Mouse (Mus musculus) heart, postnatal 10 days (tissue): ENCODE data around the gene Psme2b. TPM values are rescaled to one million over a fixed set of nuclear protein-coding genes. Genes with fewer than 3 reads are reported as not detected.
"Not testable (repeated sequence)": the region's sequence is repeated elsewhere in the genome, so short reads cannot be mapped to it uniquely, and the experiment has no call there.

ENCODE experiments used
- DNase-seq, 2 experiments: peaks; one replicate each; pipeline ENCODE4 v3.0.0; 2021
- intact Hi-C: fragments of 180-260 bp; cut with DNase I; formaldehyde crosslinking; loops from one replicate; pipeline ENCODE4 v1.15.1; 2025
- total RNA-seq, 2 experiments: library from RNA; stranded (reverse); gene quantifications; 2 replicates each; pipeline ENCODE4 v1.2.3; 2021

Psme2b gene
- 1 to 10 TPM; 2.4 to 3.6 TPM for total RNA-seq

DNA sequence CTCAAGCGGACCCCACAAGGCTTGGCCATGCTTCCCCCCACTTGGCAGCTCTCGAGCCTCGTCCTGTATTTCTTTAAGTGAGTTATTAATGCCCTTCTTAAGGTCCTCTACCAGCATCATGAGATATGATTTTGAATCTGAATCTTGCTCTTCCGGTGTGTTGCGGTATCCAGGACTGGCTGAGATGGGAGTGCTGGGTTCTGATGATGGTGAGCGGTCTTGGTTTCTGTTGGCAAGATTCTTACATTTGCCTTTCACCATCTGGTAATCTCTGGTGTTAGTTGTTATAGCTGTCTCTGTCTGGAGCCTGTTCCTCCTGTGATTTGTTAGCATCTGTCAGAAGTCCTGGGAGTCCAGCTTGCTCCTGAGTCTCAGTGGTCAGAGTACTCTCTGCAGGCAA is at the start of gene Psme2b:
Gene Psme2b (minus strand): TSS at position 101 of the 400 bp plus-strand sequence.
- DNase-seq, intact Hi-C loops: not testable (repeated sequence)

DNA sequence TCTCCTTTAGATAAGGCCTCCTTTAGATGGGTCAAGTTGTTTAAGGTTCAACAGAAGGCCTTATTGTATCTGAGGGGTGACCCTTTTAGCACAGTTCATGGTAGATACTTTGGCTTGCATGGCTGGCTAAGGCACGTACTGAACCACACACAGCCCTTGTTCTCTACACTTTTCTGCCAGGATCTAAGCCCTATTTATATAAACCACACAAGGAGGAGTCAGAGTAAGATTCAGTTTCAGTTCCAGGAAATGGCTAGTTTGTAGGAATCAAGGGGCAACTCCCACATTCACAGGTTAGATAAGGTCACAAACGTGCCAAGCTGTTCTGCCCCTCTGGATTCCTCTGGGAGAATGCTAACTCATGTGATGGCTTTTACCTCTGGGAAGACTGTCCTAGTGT is 48.0 kb upstream of the Psme2b start, which contains the start of gene Tgtp1:
Gene Tgtp1 (minus strand): TSS at position 155 of the 400 bp plus-strand sequence.
- intact Hi-C loops, DNase-seq: not testable (repeated sequence)

DNA sequence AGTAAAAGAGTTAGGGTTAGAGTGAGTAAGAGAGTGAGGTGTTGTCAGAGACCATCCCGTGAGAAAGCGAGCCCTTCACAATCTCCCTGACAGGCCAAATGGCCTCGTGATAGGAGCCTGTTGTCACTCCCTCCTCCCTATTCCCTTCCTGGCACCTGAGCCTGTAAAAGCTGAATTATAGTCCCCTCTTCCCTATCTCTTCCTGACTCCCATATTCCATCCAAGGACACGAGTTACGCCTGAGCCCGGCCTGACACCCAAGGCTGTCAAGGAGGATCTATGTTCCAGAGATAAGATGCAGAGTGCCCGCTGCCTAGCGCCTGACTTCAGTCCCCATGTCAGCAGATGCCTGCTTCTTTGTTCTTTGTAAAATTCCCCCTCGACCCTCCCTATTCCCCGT is 47.3 kb upstream of the Psme2b start:
- intact Hi-C loops: not testable (repeated sequence)

DNA sequence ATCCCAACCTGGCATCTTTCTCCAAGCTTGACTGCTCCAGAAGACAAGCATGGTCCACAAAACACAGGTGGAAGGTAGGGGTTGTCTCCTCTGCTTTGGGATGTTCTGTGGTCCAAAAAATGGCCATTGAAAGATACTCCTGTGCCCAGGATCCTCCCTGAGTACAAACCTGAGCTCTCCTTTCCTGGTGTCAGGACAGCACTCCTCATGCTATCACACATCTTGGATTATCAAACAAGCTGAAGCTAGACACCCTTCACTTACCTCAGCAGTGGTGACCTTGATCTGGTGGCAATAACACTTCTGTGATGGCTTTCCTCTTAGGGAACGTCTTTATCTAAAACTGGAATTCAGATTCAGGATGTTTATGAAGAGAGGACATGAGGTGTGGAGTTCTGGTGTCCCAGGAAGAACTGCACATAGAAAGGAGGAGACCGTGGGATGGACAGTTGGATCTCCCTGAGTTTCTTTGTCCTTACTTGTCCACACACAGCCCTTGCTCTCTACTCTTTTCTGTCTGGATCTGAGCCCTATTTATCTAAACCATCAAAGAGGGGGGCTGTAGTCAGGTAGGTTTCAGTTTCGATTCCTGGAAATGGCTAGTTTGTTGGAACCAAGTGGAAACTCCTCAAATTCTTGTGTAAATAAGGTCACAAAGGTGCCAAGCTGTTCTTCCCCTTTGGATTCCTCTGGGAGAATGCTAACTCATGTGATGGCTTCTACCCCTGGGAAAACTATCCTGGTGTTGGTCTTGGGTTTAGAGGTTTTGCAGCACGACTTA is 45.9 kb upstream of the Psme2b start, which contains the start of gene Gm12185:
Gene Gm12185 (minus strand): TSS at position 487 of the 781 bp plus-strand sequence.
- intact Hi-C loops: not testable (repeated sequence)
- peak in 1 of 2 experiments; percentile 7 for DNase-seq

More for the DNA sequence above, 47.3 kb upstream of the Psme2b start:
- not testable (repeated sequence) for DNase-seq

DNA sequence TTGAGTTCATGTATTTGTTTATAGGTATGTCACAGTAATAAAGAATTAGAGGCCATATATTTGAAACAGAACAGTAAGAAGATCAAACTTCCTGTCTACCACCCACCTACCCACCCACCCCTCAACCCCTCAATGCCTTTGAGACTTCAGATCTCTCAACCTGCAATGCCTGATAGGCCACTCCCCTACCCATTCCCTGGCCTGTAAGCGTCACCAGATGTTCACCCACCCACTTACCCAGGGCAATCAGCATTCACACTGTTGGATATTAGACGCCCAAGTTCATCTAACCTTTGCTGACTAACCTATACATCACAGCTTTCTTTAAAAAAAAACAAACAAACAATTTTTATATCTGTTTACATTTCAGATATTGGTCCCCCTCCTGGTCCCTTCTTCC is 44.0 kb upstream of the Psme2b start:
- intact Hi-C loops, DNase-seq: not testable (repeated sequence)

DNA sequence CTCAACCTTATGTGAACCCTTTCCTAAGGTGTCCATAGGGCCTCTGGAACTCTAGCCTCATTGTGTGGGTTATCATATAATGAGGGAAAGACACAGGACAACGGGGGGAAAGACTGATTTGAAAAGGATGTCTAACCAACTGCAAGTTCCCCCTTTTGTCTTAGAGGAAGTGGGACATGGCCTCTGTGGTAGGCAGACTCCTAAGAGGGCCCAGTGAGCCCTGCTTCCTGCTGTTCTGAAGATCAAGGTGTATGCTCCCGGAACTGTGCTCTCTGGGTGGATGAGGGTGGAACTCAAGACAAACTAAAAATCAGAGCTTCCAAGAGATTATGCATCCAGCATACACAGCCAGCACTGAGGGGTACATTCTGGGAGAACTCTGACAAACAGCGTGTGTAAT is 42.2 kb upstream of the Psme2b start:
- DNase-seq, intact Hi-C loops: not testable (repeated sequence)

DNA sequence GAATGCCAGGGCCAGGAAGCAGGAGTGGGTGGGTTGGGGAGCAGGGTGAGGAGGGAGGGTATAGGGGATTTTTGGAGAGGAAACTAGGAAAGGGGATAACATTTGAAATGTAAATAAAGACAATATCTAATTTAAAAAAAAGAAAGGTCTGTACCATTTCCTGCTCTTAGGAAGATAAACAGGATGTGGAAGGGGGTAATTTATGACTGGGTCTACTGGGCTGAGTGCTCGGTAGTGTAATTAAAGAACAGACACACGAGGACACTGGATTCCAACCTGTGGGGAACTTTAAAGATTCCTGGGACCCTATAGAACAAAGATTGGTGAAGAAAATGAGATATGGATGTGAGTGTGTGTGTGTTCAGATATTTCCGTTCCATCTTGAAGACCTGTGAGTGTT is 36.9 kb upstream of the Psme2b start:
- DNase-seq, intact Hi-C loops: not testable (repeated sequence)

DNA sequence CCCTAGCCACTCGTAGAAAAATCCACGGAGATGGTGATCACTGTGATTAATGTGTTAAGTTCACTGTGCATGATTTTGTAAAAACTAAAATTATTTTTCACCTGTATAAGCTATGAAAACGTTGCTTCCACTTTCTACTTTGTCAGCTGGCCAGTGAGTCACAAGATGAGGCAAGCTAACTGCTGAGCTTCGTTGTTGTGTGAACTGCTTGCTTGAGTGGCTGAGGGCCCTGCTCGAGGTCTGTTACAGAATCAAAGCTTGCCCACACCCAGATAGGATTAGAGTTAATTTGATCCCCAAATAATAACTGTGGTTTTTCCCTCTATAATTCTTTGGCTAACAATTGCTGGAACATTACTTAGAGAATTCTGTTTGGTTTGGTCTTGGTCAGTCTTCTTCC is 34.1 kb upstream of the Psme2b start:
- intact Hi-C loops, DNase-seq: not testable (repeated sequence)

DNA sequence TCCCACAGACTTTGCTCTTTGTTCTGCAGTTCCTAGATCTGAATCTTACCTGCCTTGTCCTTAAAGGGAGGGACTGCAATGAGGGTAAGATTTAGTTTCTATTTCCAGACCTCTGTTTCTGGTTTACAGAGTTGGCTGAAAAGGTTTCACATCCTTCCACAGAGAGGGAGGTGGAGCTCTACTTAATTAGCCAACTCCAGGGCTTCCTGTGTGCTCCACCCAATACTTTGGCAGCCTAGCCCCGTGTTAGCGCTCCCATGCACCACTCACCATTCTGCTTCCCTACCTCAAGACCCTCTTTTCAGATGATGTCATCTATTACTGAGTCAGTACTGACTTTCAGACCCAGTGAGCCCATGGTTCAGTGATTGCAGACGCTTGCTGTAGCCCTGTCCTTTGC is 33.3 kb upstream of the Psme2b start, which contains the start of gene 9930111J21Rik1:
Gene 9930111J21Rik1 (minus strand): TSS at position 148 of the 400 bp plus-strand sequence.
- intact Hi-C loops, DNase-seq: not testable (repeated sequence)

DNA sequence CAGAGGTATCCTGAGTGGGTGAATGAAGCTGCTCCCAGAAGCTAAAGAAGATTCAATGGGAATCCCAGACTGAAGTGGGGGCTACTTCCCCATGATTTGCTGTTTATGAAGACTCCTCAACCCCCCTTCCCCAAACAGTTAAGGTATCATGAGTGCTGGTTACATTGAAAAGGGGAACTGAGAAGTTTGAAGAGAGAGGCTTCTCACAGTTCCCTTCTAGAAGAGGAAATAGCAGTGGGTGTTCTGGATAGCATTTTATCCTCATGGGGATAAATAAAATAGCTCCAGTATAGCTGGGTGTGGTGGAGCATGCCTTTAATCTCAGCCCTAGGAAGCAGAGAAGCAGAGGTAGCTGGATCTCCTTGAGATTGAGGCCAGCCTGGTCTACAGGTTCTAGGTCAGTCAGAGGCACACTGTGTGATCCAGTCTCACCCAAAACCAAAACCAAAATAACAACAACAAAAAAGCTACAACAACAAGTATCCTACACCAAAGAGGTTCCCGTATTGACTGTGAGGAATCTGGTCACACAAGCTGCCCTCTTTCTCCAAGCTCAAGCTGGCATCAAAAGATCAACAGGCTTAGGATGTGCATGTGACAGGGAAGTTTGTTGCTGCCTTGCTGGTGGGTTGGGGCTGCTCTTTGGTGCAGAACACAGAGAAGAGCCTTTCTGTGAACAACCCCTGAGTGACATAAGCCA is 32.4 kb upstream of the Psme2b start, which contains the start of gene Olfr56:
Gene Olfr56 (plus strand): TSS at position 650 of the 700 bp plus-strand sequence.
- DNase-seq, intact Hi-C loops: not testable (repeated sequence)

DNA sequence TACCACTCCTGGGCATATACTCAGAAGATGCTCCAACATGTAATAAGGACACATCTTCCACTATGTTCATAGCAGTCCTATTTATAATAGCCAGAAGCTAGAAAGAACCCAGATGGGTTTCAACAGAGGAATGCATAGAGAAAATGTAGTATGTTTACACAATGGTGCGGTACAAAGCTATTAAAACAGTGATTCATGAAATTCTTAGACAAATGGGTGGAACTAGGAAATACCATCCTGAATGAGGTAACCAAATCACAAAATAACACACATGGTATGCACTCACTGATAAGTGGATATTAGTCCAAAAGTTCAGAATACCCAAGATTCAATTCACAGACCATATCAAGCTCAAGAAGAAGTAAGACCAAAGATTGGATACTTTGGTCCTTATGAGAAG is 28.7 kb upstream of the Psme2b start:
- intact Hi-C loops: not testable (repeated sequence)

DNA sequence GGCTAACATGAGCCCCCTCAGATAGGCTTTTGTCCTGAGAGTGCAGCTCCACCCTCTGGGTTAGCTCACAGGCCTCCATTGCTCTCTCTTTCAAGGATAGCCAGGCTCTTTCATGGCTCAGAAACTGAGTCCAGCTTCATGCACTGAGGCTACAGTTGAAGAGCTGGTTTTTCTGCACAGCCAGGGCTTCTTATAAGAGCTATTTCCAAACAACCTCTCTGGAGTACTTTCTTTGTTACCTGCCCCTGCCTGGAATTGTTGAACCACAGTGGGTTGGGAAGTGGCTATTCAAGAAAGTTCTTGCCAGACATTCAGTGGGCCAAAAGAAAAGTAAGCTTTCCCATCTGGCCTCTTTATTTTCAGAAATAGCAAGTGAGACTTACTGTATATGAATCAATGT is 6.7 kb downstream of the Psme2b start:
- intact Hi-C loops, DNase-seq: not testable (repeated sequence)

More for the DNA sequence above, 28.7 kb upstream of the Psme2b start:
- DNase-seq: not testable (repeated sequence)

DNA sequence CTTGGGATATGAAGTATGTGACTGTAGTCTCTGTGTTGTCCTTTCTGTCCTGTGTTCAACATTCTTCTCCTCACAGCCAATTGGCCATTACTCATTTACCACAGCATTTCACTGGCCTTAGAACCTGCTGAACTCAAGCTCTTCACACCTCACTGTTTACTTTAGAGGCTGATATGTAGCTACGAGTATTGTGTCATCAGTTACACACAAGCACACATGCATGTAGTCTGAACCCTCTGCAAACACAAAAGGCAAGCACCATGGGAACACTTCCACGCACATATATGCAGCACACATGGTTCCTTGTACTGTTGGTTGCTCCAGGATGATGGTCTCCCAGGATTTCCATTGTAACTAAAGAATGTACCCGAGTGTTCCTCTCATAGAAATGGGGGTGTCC is 10.7 kb downstream of the Psme2b start:
- DNase-seq, intact Hi-C loops: not testable (repeated sequence)

DNA sequence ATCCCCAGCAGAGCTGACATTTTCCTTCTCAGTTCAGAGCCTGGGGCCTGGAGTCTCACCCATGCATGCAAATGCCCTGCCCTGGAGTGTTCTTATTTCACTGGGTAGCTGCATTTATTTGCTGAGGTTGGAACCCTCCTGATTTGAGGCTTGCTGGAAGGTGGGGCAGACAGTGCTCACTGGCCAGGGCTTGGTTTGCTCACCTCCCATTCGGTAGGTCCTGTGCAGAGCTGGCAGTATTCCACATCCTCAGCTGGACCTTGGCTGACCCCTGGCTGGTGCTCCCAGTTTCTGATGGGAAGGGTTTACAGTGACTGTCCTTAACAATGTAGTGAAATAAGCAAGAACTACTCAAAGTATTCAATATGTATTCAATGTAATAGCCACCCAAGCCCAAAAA is 12.1 kb downstream of the Psme2b start:
- intact Hi-C loops, DNase-seq: not testable (repeated sequence)

DNA sequence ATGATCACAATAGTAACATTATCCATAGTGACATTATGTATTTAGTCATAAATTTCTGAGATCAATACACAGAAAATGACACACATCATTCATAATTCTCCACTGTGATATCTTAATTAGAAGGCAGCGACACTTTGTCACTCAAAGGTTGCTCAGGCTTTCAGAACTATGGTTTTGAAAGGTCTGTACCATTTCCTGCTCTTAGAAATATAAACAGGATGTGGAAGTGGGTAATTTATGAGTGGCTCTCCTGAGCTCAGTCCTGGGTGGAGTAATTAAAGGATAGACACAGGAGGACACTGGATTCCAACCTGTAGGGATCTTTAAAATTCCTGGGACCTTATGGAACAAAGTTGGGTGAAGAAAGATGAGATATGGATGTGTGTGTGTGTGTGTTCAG is 12.6 kb downstream of the Psme2b start:
- intact Hi-C loops, DNase-seq: not testable (repeated sequence)

DNA sequence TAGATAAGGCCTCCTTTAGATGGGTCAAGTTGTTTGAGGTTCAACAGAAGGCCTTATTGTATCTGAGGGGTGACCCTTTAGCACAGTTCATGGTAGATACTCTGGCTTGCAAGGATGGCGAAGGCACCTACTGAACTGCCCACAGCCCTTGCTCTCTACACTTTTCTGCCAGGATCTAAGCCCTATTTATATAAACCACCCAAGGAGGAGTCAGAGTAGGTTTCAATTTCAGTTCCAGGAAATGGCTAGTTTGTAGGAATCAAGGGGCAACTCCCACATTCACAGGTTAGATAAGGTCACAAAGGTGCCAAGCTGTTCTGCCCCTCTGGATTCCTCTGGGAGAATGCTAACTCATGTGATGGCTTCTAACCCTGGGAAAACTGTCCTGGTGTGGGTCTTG is 17.9 kb downstream of the Psme2b start:
- intact Hi-C loops, DNase-seq: not testable (repeated sequence)

DNA sequence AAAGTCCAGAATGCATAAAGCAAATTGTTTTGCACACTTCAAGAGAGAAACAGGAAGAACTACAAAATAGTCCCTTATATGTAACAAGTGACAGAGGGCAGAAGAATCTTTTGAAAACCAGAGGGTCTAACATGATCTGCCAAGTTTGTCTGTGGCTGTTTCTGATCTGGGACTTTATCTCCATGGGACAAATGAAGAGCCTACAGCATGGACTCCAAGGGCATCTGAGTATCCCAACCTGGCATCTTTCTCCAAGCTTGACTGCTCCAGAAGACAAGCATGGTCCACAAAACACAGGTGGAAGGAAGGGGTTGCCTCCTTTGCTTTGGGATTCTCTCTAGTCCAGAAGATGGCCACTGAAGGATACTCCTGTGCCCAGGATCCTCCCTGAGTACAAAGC is 19.6 kb downstream of the Psme2b start:
- intact Hi-C loops, DNase-seq: not testable (repeated sequence)

DNA sequence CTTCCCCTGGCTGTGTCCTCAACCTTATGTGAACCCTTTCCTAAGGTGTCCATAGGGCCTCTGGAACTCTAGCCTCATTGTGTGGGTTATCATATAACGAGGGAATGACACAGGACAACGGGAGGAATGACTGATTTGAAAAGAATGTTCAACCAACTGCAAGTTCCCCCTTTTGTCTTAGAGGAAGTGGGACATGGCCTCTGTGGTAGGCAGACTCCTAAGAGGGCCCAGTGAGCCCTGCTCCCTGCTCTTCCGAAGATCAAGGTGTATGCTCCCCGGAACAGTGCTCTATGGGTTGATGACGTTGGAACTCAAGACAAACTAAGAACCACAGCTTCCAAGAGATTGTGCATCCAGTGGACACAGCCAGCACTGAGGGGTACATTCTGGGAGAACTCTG is 22.2 kb downstream of the Psme2b start:
- intact Hi-C loops, DNase-seq: not testable (repeated sequence)

DNA sequence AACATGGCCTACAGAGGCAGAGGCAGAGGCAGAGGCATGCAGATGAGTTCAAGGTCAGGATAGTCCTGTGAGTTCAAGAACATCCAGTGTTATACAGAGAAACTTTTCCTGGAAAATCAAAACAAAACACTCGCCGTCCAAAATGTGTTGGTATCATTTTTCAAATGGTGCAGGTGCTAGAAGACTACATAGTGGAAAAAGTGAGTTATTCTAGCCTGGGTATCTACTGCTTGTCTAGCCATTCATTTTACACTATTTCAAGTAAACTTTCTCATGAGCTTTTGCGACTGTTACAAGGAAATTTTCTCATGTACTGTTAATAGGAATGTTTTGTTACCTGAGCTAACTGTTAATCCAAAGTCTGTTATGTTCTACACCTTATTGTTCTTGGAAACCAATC is 27.6 kb downstream of the Psme2b start:
- intact Hi-C loops: no loop called here
- DNase-seq: no peak

DNA sequence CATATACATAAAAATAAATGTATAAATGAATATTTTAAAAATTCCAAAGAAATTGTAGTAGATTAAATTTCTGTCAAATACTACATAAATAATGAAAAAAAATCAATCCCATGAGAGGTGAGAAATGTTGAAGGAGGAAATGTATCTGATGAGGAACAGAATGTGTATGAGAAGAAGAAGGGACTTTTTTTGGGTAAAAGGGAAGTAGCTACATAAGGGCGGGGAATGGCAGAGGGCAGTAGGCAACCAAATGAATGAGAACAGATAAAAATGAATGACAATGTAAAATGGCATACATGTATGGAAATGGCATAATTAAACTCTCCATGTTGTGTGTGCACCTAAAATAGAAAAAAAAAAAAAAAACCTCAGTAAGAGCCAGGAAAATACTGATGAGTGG is 32.4 kb downstream of the Psme2b start:
- no peak for DNase-seq
- intact Hi-C loops: no loop called here

DNA sequence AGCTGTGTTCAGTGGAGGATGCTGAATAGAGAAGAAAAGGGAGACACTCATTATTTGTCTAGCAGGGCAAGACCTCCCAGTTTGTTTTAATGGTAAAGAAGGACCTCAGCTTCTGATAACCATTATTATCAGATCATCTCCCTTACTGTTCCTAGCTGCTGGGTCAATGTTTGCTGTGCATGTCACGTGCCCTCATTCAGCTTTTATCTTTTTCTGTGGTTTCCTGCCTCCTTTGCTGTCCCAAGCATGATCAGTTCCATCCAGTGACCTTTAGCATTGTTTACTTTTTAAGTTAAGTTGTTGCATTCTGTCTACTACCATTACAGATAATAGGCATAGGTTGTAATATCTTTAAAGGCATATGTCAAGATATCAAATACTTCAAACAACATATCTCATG is 37.5 kb downstream of the Psme2b start:
- no peak for DNase-seq
- intact Hi-C loops: no loop called here
